Mouse (Mus musculus) embryo, embryonic 9.5 days (tissue): Measurements from ENCODE around the gene Atg10.

ENCODE experiments used
- DNase-seq: peaks from one replicate; pipeline ENCODE4 v3.0.0-alpha.2; 2017; ENCODE audit errors: extremely low spot score

Gene Atg10

GRCm38 (mm10) chr13:91118156-91118555 is 105.6 kb downstream of the Atg10 start:
- DNase-seq: no peak

- DNase-seq: no peak
These were observed 108.9 kb downstream of the Atg10 start for GRCm38 (mm10) chr13:91114880-91115279.

DNA sequence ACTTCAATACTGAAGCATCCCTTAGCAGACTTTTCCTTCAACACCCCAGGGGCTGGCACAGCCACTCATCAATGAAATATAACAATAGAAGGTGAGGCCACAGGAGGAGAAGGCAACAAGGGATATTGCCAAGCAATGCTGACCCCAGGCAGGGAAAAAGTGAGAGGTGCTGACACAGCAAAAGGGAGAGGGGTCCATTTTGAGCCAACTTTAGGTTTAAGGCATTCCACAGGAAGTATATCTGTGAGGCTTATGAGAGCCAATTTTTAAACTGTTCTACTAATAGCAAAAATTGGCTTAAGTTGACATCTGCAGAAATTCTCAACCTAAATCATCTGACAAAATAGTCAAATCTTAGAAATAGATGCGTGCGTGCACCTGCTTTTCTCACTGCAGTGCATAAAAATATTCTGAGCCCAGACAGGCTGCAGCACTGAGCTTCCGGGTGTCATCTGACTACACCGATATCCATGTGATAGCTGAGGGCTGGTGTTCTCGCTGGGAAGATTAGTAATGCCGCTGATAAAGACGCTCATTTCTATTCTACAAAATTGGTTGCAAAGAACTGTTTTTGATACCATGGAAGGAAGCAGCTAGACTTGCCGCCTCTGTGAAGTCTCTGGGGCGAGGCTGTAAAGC is 116.3 kb downstream of the Atg10 start:
- DNase-seq: no peak

DNA sequence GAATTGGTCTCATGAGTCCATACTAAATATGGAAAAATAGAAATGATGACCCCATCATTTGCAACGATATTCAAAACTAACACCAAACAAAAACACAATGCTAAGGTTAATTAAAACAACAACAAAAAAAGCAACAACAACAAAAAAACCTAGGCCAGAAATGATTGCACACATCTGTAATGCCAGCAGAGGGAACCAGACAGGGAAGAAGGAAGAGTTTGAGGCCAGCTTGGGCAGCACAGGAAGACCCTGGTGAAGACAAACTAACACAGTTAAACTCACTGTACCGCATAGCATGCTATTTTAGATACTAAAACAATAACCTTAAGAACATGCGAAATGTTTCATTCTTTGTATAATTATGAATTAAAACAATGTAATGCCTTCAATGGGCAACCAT is 121.5 kb downstream of the Atg10 start:
- no peak for DNase-seq

- DNase-seq: no peak
These were observed 123.4 kb downstream of the Atg10 start for GRCm38 (mm10) chr13:91100417-91100816.

GRCm38 (mm10) chr13:91094851-91095250 is 128.9 kb downstream of the Atg10 start:
- no peak for DNase-seq

DNA sequence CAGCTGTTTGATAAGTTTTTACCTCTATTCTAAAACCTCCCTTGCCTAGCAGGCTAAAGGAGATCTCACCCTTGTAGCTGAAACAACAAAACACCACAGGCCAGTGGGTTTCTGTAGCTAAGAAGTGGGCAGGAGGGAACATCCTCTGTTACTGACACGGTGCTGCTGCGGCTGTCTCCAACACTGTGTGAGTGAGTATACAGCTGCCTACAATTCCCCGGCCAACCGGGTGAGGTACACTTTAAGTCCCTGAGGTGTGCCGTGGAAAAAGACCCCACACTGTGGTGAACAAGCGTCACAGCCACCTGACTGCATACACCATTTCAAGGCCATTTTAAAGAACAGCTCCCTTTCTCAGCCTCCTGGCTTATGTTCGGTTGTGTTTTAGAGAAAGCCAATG is 129.6 kb downstream of the Atg10 start:
- DNase-seq: no peak

GRCm38 (mm10) chr13:91093610-91094009 is 130.2 kb downstream of the Atg10 start:
- DNase-seq: no peak

DNA sequence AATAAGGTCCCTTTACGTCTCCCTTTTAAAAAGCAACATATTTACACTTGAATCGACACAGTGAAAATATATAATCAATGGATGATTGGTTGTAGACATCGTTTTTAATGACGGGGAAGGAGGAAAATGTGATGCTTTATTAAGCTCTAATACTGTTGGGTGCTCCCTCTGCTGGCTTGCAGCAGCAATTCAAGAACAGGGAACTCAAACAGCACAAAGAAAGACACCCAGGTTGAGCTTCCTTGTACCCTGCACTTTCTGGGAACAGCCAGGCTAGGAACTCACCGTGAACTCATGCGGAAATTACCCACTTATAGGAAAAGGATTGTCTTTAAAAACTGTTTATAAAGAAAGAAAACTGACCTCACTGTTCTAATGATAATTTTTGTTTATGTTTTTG is 130.6 kb downstream of the Atg10 start:
- peak; percentile 24 for DNase-seq

DNA sequence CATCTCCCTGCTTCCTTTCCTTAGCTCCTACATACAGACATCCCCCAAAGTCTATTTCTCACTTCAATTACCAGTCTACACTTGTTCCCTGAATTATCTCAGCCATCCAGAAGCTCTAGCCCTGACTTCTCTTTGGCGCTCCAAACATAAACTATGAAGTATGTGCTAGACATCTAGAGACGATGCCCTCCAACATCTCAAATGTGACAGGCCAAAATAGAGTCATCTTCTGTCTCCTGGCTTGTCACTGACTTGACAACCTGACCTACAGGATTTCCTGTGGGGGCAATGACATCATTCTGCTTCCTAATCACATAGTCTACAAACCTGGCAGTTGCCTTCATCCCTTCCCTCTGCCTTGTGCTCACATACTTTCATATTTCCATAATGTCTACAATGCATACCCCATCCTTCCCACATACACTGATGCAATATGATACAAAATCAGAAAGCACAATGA is 132.0 kb downstream of the Atg10 start:
- no peak for DNase-seq

DNA sequence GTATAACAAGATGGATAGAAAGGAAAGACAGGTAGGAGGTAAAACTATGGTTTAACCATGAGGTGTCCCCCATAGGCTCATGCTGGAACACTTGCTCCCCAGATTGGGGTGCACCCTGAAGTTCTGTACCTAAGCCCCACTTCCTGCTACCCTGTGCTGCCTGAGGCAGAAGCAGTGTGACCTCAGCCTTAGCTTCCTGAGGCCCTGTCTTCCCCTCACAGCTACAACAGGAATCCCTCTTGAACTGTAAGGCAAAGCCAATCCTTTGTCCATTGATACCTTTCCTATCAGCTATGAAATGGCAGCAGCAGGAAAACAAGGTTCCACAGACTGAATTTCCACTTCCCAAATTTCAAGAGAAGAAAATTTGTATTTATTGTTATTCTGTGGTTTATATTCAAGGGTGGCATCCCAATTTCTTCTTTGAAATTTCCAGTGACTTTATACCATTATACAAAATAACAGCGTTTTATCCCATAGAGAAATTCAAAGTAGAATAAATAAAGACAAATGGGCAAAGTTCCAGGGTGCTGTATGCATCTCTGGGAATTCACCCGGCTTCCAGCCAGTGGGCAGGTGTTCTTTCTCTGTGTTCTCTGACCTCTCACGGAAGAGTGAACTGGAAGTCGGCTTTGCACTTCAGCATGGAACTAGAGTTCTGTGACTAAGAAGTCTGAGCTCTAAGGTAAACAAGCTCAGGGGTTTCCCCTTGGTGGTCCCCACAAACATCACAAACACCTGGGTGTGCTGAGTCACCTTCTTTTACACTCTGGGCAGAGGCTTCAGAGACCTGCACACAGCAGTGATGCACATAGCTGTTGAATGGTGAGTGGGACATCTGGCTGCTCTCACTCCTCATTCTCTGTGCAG is 132.7 kb downstream of the Atg10 start:
- no peak for DNase-seq

DNA sequence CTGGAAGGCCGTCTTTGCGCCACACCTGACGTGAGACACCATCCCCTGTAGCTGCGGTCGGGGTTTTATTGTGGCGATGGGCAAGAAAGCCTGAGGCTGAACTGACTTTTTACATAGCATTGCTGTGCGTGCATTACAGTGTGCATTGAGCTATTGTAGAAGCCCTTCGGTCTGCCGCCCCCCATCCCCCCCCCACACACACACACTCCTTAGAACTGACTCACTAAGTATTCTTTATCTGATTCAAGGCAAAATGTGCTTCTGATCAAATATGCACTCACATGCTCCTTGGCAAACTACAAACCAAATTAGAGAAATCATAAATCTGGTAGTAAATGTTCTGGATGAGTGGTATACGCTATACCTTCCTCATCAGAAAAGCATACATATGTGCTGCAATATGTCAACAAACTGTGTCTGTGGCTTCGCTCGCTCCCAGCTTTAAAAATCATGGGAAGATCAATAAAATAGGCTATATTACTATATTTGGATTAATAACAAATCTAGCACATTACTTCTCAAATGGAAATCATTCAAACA is 137.3 kb downstream of the Atg10 start:
- no peak for DNase-seq

DNA sequence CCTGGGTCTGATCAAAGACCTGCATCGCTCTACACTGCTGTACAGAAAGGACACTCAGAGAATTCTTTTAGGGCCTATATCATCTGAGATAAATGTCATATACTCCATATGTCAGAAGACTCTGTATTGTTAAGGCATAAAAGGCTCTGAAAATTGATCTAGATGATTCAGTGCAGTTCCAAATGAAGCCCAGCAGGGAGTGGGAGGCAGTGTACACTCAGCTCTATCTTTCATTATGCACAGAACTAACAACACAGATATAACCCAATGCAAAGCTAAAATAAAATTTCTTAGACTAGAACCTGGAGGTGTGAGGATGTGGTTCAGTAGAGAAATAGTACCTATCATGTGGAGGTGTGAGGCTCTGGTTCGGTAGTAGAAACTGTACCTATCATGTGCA is 151.4 kb downstream of the Atg10 start:
- DNase-seq: no peak

DNA sequence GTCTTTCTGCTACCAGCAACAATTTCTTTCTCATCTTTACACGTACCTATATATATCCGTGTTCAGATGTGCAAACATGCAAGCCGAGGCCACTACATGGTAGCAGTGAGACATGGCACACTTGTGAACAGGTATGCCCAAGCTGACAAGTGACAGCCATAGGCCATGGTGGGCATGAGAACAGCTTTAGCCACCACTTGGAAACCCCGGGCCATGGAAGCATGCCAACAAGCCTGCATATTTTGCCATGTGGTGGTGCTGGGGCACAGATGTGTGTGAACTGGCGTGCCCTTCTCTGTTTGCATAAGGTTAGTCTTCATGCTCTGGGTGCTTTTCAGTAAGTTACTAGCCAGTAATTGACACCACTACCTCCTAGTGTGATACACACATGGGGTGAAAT is 162.9 kb downstream of the Atg10 start:
- no peak for DNase-seq

DNA sequence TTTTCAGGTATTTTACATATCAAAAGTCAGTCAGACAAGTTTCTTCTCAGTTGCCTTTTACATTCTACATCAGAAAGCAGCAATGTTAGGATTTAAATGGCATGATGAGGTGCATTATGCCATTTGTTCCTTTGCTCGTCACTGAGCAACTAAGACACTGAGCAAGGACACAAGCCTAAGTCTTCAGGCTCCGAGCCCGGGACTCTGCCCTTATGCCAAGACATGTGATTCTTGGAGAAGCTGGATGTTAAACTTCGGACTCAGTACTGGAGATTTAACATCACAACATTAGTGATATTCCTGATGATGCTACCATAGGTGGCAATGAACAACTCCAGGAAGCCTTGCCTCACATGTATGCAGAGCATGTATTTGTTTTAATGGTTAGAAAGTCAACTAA is 175.6 kb downstream of the Atg10 start:
- no peak for DNase-seq

DNA sequence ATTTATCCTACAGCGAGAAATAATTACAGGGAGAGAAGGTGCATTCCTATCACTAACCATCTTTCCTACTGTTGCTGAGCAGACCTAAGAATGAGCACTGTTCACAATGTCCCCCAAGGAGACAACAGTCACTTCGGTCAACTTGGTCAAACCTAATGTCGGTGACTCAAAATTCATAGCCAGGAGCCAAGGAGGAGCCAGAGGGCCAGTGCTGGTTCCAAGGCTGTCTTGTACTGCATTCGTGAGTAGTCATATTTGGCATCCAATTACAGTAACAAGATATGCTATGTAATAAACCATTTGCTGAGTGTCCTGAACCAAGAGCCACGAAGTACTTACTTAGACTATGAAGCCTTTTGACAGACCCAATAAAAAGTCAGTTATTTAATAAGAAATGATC is 176.9 kb downstream of the Atg10 start:
- DNase-seq: no peak

GRCm38 (mm10) chr13:91041236-91041635 is 182.5 kb downstream of the Atg10 start:
- no peak for DNase-seq

DNA sequence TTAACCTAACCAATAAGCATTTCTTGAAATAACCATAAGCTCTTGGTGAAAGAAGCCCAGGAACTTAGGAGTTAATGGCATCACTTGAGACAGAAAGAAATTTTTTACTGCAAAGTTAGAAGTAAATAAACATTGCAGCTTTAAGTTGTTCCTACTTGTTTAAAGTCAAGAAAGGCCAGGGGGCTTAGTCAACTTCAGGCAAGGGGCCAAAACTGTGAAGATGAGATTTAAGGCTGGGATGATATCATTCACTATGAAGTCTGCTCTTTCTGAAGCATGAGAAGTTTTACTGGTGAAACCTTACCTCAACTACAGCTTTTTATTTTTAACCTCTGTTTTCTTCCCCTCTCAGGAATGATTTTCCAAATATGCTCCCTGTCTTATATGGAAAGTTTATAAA is 183.3 kb downstream of the Atg10 start:
- no peak for DNase-seq

GRCm38 (mm10) chr13:91039201-91039807 is 184.5 kb downstream of the Atg10 start:
- DNase-seq: peak; percentile 6

GRCm38 (mm10) chr13:91038636-91039035 is 185.1 kb downstream of the Atg10 start:
- DNase-seq: no peak

GRCm38 (mm10) chr13:91038034-91038433 is 185.7 kb downstream of the Atg10 start:
- no peak for DNase-seq

DNA sequence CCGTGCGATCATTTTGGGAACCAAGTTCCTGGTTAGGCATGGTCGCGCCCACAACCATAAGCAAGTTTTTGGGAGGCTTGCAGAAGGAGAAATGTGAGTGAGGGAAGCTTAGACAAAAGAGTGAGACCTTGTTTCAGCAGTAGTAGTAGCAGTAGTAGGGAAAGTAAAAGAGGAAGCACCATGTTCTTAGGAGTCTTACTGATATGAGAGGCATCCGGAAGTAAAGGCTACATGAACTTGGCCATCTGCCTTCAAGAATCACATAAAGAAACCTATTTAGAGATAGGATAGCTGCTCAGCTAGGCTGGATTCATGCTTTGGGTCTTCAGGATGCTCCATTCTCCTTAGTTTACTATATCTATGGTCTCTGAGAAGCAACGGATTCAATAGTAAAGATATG is 186.4 kb downstream of the Atg10 start:
- DNase-seq: no peak

GRCm38 (mm10) chr13:91031836-91032235 is 191.9 kb downstream of the Atg10 start:
- no peak for DNase-seq
